Mouse (Mus musculus): ENCODE measurements around the gene 1700028K03Rik. TPM values are rescaled to one million over a fixed set of nuclear protein-coding genes. Genes with fewer than 3 reads are reported as not detected.

Gene 1700028K03Rik
- total and polyA plus RNA-seq, 3 experiments = not detected

GRCm38 (mm10) chr5:107547955-107548354, 13.4 kb downstream of the 1700028K03Rik start:
- H3K27ac ChIP-seq (ENCODE audit: control insufficient read depth, low read depth, low read length) = no peak overlapping the region
- H3K9me3 ChIP-seq (replicated peaks; ENCODE audit: insufficient read depth, low read length) = no peaks in the 10 kb centered on the region
- H3K36me3 ChIP-seq (ENCODE audit: control insufficient read depth in 1 of 2, insufficient read depth in 2 of 2, low read length in 2 of 2) = peaks cover 0 to 8% of the 10 kb centered on the region in 2 experiments; a peak in 3 of 4 replicates
- no peak overlapping the region for H3K9ac ChIP-seq (ENCODE audit: control insufficient read depth, low read depth, low read length, poor library complexity, severe bottlenecking)
- H3K4me1 ChIP-seq (ENCODE audit: control insufficient read depth in 1 of 2, insufficient read depth in 2 of 2, low read length in 2 of 2) = peaks cover 6 to 9% of the 10 kb centered on the region in 2 experiments; a peak in 2 of 4 replicates
- no peaks in the 10 kb centered on the region for H3K79me2 ChIP-seq (ENCODE audit: control insufficient read depth, insufficient read depth, low read length, poor library complexity)
- no peaks in the 10 kb centered on the region for H3K27me3 ChIP-seq (ENCODE audit: control insufficient read depth in 1 of 2, insufficient read depth in 2 of 2, low read length in 2 of 2)
- H3K4me3 ChIP-seq (ENCODE audit: control insufficient read depth in 1 of 2, insufficient read depth in 1 of 2, low read depth in 2 of 2, low read length in 2 of 2) = no peak overlapping the region
- DNase-seq (ENCODE audit: low read depth, low spot score) = peak; percentile 54
- TF ChIP-seq POLR2A (IDR thresholded peaks at IDR 0.05; ENCODE audit: control insufficient read depth in 1 of 2, insufficient read depth in 1 of 2, low read depth in 1 of 2, low read length in 2 of 2, poor library complexity in 1 of 2) = no peak
- no peak for TF ChIP-seq ZNF384 (IDR thresholded peaks at IDR 0.05; ENCODE audit: low read depth, low read length)
- no peak for TF ChIP-seq E2F4 (IDR thresholded peaks at IDR 0.05; ENCODE audit: borderline replicate concordance, low read depth, low read length)
- no peak for TF ChIP-seq MYC (IDR thresholded peaks at IDR 0.05; ENCODE audit: low read depth, low read length)
- TF ChIP-seq ZMIZ1 (IDR thresholded peaks at IDR 0.05; ENCODE audit: low read depth, low read length) = no peak
- no peak for TF ChIP-seq HCFC1 (IDR thresholded peaks at IDR 0.05; ENCODE audit: low read depth, low read length)
- no peak for TF ChIP-seq MAFK (IDR thresholded peaks at IDR 0.05; ENCODE audit: borderline replicate concordance, low read depth, low read length)
- TF ChIP-seq MAZ (IDR thresholded peaks at IDR 0.05; ENCODE audit: low read depth, low read length) = no peak
- no peak for TF ChIP-seq CTCF (IDR thresholded peaks at IDR 0.05 in 2 of 3, conservative IDR thresholded peaks at IDR 0.05 in 1 of 3; ENCODE audit: control insufficient read depth in 1 of 3, insufficient read depth in 1 of 3, low read depth in 2 of 3, low read length in 3 of 3, poor library complexity in 1 of 3, severe bottlenecking in 1 of 3)
- peak; percentile 65 to 74; a peak in 3 of 4 replicates for TF ChIP-seq EP300 (IDR thresholded peaks at IDR 0.05; ENCODE audit: low read depth in 1 of 2, low read length in 2 of 2)
- no peak for TF ChIP-seq USF2 (IDR thresholded peaks at IDR 0.05; ENCODE audit: borderline replicate concordance in 1 of 2, insufficient read depth in 1 of 2, low read depth in 1 of 2, low read length in 2 of 2)
- no peak for TF ChIP-seq MYB (IDR thresholded peaks at IDR 0.05; ENCODE audit: low read depth, low read length)
- no peak for TF ChIP-seq GABPA (IDR thresholded peaks at IDR 0.05; ENCODE audit: low read depth, low read length)
- TF ChIP-seq JUND (IDR thresholded peaks at IDR 0.05; ENCODE audit: low read depth, low read length) = no peak
- no peak for TF ChIP-seq RAD21 (IDR thresholded peaks at IDR 0.05; ENCODE audit: low read depth, low read length)
- TF ChIP-seq CHD2 (IDR thresholded peaks at IDR 0.05; ENCODE audit: low read length) = no peak
- TF ChIP-seq SIN3A (IDR thresholded peaks at IDR 0.05; ENCODE audit: low read length) = no peak; the same call in 1 of the 2 replicates
- no peak for TF ChIP-seq NRF1 (IDR thresholded peaks at IDR 0.05; ENCODE audit: insufficient read depth, low read depth, low read length, poor library complexity, severe bottlenecking)
- no peak for TF ChIP-seq ELF1 (IDR thresholded peaks at IDR 0.05; ENCODE audit: low read depth, low read length)
- TF ChIP-seq TCF12 (IDR thresholded peaks at IDR 0.05; ENCODE audit: low read depth, low read length) = peak; percentile 87
- no peak for TF ChIP-seq KAT2A (conservative IDR thresholded peaks at IDR 0.05; ENCODE audit: low read depth, low read length)
- TF ChIP-seq SMC3 (IDR thresholded peaks at IDR 0.05; ENCODE audit: low read depth, low read length) = no peak
- no peak for TF ChIP-seq NELFE (IDR thresholded peaks at IDR 0.05; ENCODE audit: low read depth, low read length)
- TF ChIP-seq TBP (IDR thresholded peaks at IDR 0.05; ENCODE audit: low read depth, low read length) = no peak
- no peak for TF ChIP-seq BHLHE40 (IDR thresholded peaks at IDR 0.05; ENCODE audit: borderline replicate concordance, low read depth, low read length)
- peak; percentile 78 for TF ChIP-seq TAL1 (IDR thresholded peaks at IDR 0.05; ENCODE audit: low read length)
- no peak for TF ChIP-seq UBTF (IDR thresholded peaks at IDR 0.05; ENCODE audit: borderline replicate concordance, insufficient read depth, low read depth, low read length)
- peak; percentile 75; the same call in 1 of the 2 replicates for TF ChIP-seq MEF2A (IDR thresholded peaks at IDR 0.05; ENCODE audit: extremely low read depth, insufficient replicate concordance, low read depth, low read length, poor library complexity, severe bottlenecking)
- no peak for TF ChIP-seq MXI1 (IDR thresholded peaks at IDR 0.05; ENCODE audit: low read depth, low read length)
- TF ChIP-seq USF1 (IDR thresholded peaks at IDR 0.05; ENCODE audit: low read depth, low read length) = no peak
- TF ChIP-seq MAX (IDR thresholded peaks at IDR 0.05; ENCODE audit: low read length) = no peak
- TF ChIP-seq ZKSCAN1 (IDR thresholded peaks at IDR 0.05; ENCODE audit: low read depth, low read length) = no peak
- TF ChIP-seq ZC3H11A (IDR thresholded peaks at IDR 0.05; ENCODE audit: low read depth, low read length) = no peak
- peak; percentile 77 for TF ChIP-seq ETS1 (IDR thresholded peaks at IDR 0.05; ENCODE audit: low read depth, low read length)
- TF ChIP-seq RCOR1 (IDR thresholded peaks at IDR 0.05; ENCODE audit: low read depth, low read length) = no peak
- no peak for TF ChIP-seq POLR2AphosphoS2 (IDR thresholded peaks at IDR 0.05; ENCODE audit: low read length)
- TF ChIP-seq GATA1 (IDR thresholded peaks at IDR 0.05; ENCODE audit: low read depth, low read length) = peak; percentile 70
- no peak for TF ChIP-seq POLR2AphosphoS5 (IDR thresholded peaks at IDR 0.05; ENCODE audit: borderline replicate concordance, low read depth, low read length)

Measured in MEL (cell line).